Mouse (Mus musculus) activated CD4-positive, CD25-positive, alpha-beta regulatory T cell (primary cell): ENCODE data around the gene Dyrk4. TPM values are rescaled to one million over a fixed set of nuclear protein-coding genes. Genes with fewer than 3 reads are reported as not detected.

ENCODE experiments used
- polyA plus RNA-seq, 2 experiments: library from polyadenylated mRNA; unstranded; fragments of 100-300 nt; shearing (Covaris generic); gene quantifications; one replicate each; pipeline ENCODE4 v1.2.1; 2017

Dyrk4 gene
- polyA plus RNA-seq = under 1 TPM; 0.38 to 0.56 TPM

GRCm38 (mm10) chr6:126921111-126921881, at the start of gene Dyrk4:
Dyrk4 (minus strand) TSS chr6:126921839.

GRCm38 (mm10) chr6:126939487-126940171, 18.0 kb upstream of the Dyrk4 start, which contains the start of the genes Rad51ap1 and D6Wsu163e:
Rad51ap1 (minus strand) TSS chr6:126939587.
D6Wsu163e (plus strand) TSS chr6:126939962.

GRCm38 (mm10) chr6:126852881-126853280, 68.8 kb downstream of the Dyrk4 start, which contains the start of gene Akap3:
Akap3 (plus strand) TSS chr6:126853098.

GRCm38 (mm10) chr6:126848712-126849704, 72.6 kb downstream of the Dyrk4 start, which contains the start of gene Ndufa9:
Ndufa9 (minus strand) TSS chr6:126849136.

Other genes with a start within 250 kb of the Dyrk4 start
- gene Kcna6, start 181.2 kb downstream of the Dyrk4 start, polyA plus RNA-seq = not detected
- gene Ndufa9, start 72.7 kb downstream of the Dyrk4 start, polyA plus RNA-seq = 100 to 1,000 TPM; 154 to 162 TPM
- under 1 TPM in 1 of 2 experiments, not detected in 1; 0.16 TPM for gene Akap3, start 68.7 kb downstream of the Dyrk4 start, polyA plus RNA-seq
- gene Rad51ap1, start 17.7 kb upstream of the Dyrk4 start, polyA plus RNA-seq = 10 to 100 TPM in 1 of 2 experiments, 1 to 10 TPM in 1; 8.4 to 11.0 TPM
- 1 to 10 TPM; 7.6 to 9.1 TPM for gene D6Wsu163e, start 18.1 kb upstream of the Dyrk4 start, polyA plus RNA-seq
- gene Fgf6, start 93.7 kb upstream of the Dyrk4 start, polyA plus RNA-seq = under 1 TPM in 1 of 2 experiments, not detected in 1; 0.05 TPM
- under 1 TPM in 1 of 2 experiments, not detected in 1; 0.61 TPM for gene Fgf23, start 151.1 kb upstream of the Dyrk4 start, polyA plus RNA-seq
- gene Tigar, start 187.7 kb upstream of the Dyrk4 start, polyA plus RNA-seq = 1 to 10 TPM; 5.3 to 8.8 TPM
- gene Ccnd2, start 230.4 kb upstream of the Dyrk4 start, polyA plus RNA-seq = 1,000 to 10,000 TPM; 1,322 to 1,335 TPM